Mouse (Mus musculus): ENCODE measurements around the gene Larp1. TPM values are rescaled to one million over a fixed set of nuclear protein-coding genes. Genes with fewer than 3 reads are reported as not detected.

Larp1 gene
- total RNA-seq, 2 experiments from 2014 or later = 13.4 to 24.0 TPM

DNA sequence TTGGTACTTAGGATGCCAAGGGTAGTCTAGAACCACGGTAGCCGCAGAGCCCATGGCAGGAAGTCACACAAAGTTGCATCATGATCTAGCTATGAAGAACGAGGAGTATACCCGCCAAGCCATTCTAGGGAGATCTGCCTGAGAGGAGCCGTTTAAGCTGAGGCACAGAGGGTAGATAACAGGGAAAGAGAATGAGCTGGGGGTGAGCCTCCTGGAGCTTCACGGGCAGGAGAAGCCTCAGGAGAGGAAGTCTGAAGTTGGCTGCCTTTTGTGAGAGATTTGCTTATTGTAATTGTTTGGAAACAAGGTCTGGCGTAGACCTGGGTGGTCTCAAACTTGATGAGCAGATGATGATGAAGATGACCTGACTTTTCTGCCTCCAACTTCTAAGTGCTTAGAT lies 10.7 kb upstream of the Larp1 start:
- no peak for ATAC-seq (replicated peaks; ENCODE audit: low FRiP score, poor library complexity, severe bottlenecking)

DNA sequence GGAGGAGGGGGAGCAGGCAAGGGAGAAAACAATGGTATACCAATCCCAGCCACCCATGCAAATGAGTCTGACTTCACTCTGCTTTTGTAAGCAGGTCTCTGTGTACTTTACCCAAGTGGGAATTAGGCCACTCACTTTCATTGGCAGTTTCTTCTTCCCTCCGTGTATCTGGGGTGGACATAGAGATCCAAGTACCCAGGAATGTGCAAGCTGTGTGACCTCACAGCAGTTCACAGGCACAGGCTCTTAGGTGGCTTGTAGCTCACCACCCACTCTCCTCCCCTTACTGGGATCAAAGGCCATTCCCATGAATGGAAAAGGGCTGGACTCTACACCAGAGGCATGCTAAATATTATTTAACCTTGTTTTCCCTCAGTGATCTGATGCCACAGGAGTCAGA lies 10.0 kb upstream of the Larp1 start:
- no peak for ATAC-seq (replicated peaks; ENCODE audit: low FRiP score, poor library complexity, severe bottlenecking)

DNA sequence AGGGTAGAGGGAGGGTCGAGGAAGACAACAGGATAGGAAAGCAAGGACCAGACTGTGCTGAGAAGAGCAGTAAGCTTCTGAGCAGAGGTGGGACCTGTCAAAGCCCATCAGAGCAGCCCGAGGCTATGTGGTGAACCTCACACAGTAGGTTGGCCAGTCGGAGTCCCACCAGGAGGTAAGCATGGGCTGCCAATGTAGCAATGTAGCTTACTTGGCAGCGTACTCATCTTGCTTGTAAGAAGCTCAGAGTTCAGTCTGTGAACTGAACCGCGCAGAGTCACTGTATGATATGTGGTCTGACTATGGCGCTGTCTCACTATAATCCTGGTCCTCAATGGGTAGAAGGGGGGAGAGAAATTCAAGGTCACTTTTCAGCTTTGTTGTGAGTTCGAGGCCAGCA lies 5.7 kb upstream of the Larp1 start:
- ATAC-seq (replicated peaks; ENCODE audit: low FRiP score, poor library complexity, severe bottlenecking) = no peak

DNA sequence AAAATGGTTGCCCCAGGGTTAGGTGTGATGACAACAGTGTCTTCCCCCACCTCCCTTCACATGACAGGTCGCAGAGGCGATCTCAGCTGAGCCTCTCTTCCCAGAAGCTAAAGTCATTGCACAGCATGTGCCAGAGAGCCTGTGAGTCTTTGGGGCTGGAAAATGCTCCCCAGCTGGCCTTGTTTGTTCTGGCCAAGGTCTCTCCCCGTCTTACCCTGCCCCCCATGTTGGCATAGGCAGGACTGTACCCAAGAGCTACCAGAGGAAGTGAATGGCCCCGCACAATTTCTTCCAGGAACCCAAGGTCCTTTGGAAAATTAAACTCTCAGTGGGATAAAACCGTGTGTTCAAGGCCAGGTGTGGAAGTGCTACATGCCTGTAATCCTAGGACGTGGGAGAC lies 5.1 kb upstream of the Larp1 start:
- no peak for ATAC-seq (replicated peaks; ENCODE audit: low FRiP score, poor library complexity, severe bottlenecking)

DNA sequence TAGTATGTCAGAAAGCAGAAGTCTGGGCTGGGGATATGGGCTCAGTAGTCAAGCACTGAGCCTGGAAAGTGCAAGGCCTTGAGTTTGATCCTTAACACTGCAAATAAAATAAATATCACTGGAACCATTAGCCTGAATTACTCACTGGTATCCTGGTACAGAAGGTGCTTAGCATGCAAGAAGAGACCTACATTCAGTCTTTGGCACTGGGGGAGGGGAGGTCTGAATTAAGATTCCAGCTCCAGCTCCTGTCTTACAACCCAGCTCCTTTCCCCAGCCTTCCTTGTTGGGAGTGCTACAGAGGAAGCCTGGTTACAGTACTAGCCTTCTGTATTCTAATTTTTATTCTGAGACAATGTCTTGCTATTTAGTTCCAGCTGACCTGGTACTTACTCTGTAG lies 3.8 kb upstream of the Larp1 start:
- ATAC-seq (replicated peaks; ENCODE audit: low FRiP score, poor library complexity, severe bottlenecking) = no peak

DNA sequence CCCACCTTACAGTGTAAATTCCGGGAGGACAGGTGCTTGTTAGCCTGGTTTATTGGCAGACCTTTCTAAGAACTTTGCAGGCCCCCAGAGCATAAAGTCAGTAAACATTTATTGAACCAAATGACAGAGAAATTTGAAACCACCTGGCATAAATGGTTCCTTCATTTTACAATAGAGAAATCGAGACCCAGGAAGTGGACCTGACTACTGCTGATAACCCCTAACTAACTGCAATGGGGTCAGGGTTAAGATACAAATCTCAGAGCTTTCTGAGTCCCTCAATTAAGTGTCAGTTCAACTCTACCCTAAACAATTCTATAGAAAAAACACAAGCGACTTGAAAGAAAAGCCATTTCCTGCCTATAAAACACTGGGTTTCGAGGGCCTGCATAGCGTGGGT lies 851 bp upstream of the Larp1 start:
- no peak for ATAC-seq (replicated peaks; ENCODE audit: low FRiP score, poor library complexity, severe bottlenecking)

DNA sequence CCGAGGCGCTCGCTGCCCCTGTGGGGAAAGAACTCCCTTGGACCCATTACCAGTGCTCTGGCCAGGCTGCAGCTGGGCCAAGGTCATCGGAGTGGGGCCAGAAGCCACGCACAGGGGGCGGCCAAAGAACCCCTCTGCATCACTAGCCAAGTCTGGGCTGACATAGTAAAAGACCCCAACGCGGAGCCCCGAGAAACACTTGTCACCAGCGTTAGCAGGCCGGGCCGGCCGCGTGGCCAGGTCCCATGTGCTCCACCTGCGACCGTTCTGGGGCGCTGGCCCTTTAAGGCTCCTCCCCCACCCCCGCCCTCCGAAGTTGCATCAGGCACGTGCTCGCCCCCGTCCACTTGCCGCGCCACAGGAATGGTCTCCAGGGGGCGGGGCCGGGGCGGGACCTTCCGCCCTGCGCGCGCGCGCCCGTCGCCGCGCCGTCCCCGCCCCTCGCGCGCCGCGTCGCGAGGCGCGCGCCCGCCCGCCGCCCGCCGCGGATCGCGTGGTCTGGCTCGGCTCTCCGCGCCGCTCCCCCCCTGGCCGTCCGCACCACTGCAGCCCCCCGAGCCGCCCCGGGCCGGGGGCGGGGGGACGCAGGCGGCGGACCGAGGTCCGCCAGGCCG lies 320 bp upstream of the Larp1 start:
- ATAC-seq (replicated peaks; ENCODE audit: low FRiP score, poor library complexity, severe bottlenecking) = peak; percentile 91

DNA sequence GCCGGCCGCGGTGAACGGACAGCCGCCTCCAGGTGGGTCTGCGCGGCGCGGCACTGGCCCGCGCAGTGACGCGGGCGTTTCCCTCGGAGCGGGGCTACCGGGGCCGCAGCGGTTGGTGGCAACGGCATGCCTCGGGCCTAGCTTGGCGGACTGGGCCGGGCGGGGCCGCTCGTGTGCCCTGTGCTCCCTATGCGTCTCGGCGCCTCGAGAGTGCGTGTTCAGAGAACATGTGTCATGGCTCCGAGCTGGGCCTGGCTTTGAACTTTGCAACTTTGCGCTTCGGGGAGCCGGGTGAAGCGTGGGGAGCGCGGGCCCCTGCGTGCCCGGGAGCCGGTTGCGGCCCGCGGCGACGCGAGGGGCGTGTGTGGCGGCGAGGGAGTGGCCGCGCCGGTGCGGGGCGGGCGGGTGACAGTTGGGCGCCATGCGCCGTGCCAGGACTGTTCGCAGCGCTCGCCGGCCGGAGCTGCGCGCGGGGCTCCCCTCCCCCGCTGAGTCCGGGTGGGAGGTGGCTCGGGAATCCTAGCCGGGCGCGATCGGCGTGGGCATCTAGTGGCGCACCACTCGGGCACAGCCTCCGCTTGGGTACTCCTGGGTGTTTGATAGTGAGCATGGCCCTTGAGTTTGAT lies 765 bp downstream of the Larp1 start:
- ATAC-seq (replicated peaks; ENCODE audit: low FRiP score, poor library complexity, severe bottlenecking) = peak; percentile 62

DNA sequence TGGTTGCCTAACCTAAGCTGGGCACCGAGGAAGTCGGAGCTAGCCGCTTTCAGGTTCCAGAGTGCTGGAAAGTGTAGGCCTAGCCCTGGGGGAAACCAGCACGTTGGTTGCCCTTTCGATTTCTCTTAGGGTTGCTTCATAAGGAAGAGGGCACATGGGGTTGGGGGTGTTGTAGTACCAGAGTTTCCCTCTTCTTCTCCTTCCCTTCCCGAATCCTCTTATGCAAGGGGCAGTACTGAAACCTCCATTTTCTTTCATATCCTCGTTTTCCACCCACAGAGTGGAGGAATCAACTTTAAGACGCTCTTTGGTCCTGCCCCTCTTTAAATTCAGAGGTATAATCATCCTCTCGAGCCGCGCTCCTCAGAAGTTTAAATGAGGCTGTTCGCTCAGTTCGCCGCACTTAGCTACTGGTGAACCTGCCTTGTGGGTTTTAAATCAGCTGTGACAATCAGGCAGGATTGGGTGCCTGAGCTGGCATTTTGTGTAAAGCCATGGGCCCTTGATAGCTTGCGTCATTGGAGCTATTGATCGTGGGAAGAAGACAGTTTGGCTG lies 1.4 kb downstream of the Larp1 start:
- peak; percentile 35 for ATAC-seq (replicated peaks; ENCODE audit: low FRiP score, poor library complexity, severe bottlenecking)

DNA sequence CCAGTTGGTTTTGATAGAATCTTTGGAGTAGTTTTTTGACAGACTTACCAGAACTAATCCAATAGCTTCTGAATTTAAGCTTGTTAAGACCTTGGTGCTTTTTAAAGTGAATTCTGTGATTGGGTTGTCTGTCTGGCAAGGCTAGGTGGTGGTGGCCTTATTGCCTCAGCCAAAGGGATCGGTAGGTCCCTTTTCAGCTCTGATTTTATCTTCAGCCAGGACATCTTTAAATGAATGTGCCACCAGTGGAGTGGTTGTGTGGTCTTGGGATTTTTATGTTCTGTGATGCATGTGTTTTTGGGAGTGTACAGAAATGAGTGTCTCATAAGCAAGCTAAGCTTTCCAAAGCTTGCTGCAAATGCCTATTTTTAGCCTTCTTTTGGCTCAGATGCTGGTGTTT lies 2.1 kb downstream of the Larp1 start:
- no peak for ATAC-seq (replicated peaks; ENCODE audit: low FRiP score, poor library complexity, severe bottlenecking)

DNA sequence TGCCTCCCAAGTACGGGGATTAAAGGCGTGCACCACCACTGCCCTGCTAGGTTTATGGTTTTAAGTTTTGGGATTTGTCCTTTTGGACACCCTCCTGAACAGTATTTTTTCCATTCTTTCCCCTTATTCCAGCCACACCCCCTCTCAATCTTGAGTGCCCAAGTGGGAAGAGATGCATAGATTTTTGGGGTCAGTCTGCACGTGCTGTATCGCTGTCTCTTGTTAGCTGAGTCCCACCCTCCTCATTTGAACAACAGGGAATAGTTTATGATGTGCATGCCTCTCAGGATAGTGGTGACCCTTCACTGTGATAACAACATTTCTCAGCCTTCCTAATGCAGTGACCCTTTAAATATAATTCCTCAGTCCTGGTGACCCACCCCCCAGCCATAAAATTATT lies 2.9 kb downstream of the Larp1 start:
- no peak for ATAC-seq (replicated peaks; ENCODE audit: low FRiP score, poor library complexity, severe bottlenecking)

DNA sequence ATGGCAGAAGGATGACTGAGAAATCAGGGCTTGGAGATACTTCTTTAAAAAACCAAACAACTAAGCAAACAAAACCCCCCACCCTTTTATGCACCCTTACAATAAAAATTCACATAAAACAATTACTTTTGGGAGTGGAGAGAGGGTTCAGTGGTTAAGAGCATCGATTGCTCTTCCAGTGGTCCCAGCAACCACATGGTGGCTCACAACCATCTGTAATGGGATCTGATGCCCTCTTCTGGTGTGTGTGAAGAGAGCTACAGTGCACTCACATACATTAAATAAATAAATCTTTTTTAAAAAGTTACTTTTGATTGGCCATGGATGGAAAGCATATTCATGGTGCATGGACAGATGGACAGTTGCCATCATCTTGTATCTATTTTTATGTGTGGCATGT lies 3.8 kb downstream of the Larp1 start:
- ATAC-seq (replicated peaks; ENCODE audit: low FRiP score, poor library complexity, severe bottlenecking) = no peak

DNA sequence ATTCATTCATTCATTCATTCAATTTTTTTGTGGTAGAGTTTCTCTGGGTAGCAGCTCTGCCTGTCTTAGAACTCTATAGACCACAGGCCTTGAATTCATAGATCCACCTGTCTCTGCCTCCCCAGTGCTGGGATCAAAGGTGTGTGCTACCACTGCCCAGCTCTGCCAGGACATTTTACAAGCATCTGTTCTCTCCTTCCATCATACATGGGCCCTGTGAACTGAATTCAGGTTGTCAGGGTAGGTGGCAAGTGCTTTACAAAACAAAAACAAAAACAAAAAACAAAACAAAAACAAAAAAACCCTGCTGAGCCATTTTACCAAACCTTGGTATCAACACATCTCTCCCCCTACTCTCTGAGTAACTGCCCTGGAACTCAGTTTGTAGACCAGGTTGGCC lies 4.2 kb downstream of the Larp1 start:
- ATAC-seq (replicated peaks; ENCODE audit: low FRiP score, poor library complexity, severe bottlenecking) = no peak

DNA sequence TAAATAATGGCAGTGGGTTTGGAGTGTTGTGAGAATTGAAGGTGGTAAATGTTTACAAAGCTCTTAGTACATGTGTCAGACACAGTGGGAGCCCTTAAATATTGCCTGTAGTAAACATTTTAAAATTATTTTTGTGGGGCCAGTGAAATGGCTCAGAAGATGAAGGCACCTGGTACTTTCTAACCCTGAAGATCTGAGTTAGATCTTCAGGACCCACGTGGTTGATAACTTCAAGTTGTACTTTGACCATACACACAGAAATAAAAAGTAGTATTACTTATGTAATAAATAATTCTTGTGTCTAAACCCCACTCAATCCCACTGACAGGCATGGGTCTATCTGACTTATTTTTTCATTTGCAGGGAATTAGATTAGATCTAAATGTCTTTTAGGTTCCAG lies 5.7 kb downstream of the Larp1 start:
- ATAC-seq (replicated peaks; ENCODE audit: low FRiP score, poor library complexity, severe bottlenecking) = no peak

DNA sequence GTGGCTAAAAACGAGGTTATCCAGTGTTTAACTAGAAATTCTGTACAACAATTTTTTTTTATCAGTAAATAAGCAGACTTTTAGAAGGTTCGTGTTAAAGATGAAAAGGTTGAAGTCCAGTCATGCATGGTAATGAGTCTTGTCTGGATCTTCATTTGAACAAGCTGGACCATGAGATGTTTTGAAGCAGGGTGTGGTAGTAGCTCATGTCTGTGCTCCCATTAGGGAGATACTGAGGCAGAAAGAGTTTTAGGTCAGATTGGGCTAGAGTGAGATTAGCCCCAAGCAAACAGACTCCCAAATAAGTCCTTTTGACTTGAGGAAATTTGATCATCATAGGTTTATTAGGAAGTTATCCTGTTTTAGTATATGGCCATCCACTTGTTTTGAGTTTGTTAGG lies 6.5 kb downstream of the Larp1 start:
- no peak for ATAC-seq (replicated peaks; ENCODE audit: low FRiP score, poor library complexity, severe bottlenecking)

DNA sequence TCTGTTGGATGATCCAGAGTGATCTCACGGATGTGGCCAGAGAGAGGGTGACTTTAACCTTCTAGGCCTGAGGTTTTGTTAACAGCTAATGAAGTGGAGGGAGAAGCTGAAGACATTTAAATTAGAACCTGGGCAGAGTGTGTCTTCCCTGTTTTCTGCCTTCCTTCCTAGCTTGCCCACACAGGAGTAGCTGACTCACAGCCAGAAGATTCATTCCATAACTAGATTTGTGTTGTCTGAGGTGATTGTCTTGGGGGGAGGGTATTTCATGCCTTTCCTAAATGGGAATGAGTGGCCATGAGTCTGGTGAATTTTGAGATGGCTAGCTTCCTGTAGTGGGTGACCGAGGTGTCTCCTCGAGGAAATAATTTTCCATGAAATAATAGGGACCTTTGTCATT lies 7.5 kb downstream of the Larp1 start:
- no peak for ATAC-seq (replicated peaks; ENCODE audit: low FRiP score, poor library complexity, severe bottlenecking)

DNA sequence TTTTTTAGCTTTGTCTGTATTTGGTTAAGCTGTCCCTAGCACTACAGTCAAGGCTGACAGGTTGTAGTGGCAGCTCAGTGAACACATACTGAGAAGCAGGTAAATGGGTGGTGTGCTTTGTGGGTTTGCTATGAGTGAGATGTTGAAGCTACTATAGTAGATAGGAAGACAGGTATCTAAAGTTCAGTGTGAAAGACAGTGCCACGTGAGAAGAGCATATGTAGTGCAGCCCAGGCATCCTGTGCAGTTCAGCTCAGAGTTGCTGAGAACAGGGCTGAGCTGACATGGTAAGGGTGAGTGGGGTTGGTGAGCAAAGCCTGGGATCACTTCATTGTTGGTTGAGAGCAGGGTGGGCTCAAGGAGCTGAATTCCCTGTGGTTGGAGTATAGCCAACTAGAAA lies 8.6 kb downstream of the Larp1 start:
- ATAC-seq (replicated peaks; ENCODE audit: low FRiP score, poor library complexity, severe bottlenecking) = no peak

DNA sequence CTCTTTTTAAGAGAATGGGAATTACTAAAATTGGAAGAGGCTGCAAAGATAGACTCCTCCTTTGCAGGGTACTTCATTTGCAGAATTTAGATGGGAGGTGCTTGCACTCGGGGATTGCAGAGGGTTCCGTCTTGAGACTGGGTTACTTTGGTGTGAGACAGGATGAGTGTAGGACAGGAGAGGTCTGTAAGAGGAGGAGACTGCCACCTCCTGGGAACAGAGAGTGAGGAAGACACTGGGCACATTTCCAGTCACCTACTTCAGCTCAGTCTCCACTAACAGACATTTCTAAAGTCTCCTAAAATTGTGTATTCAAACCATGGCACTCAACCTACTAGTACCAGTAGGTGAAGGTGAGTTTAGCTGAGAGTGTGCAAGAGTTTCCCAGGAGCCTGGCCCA lies 9.4 kb downstream of the Larp1 start:
- ATAC-seq (replicated peaks; ENCODE audit: low FRiP score, poor library complexity, severe bottlenecking) = no peak

DNA sequence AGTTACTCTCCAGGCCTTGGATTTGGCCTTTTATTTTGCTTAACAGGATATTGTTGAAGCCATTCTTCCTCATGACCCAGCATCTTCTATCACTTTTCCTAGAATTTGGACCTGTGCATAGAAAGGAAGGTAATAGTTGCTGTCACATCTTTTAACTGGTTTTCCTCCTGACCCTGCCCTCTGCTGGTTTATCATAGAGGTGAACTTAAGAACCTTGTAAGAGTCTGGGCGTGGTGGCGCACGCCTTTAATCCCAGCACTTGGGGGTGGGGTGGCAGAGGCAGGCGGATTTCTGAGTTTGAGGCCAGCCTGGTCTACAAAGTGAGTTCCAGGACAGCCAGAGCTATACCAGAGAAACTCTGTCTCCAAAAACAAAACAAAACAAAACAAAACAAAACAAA lies 9.8 kb downstream of the Larp1 start:
- ATAC-seq (replicated peaks; ENCODE audit: low FRiP score, poor library complexity, severe bottlenecking) = no peak

DNA sequence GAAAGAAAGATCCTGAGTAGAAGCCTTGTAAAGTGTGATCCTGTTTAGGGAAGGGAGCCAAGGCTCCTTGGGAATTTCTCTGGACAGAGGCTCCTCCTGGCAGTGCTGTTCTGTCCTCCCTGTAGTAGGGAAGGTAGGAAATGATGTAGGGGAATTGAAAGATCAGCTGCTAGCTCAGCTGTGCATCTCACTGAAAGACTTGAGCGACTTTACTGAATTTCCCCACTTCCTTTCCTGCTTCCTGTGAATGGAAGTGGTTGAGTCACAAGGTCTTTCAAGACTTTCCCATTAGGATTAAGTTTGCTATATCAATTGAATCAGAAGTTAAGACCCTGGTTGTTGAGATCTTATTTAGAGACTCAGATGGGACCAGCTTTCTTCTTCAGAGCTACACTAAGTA lies 12.2 kb downstream of the Larp1 start:
- no peak for ATAC-seq (replicated peaks; ENCODE audit: low FRiP score, poor library complexity, severe bottlenecking)

DNA sequence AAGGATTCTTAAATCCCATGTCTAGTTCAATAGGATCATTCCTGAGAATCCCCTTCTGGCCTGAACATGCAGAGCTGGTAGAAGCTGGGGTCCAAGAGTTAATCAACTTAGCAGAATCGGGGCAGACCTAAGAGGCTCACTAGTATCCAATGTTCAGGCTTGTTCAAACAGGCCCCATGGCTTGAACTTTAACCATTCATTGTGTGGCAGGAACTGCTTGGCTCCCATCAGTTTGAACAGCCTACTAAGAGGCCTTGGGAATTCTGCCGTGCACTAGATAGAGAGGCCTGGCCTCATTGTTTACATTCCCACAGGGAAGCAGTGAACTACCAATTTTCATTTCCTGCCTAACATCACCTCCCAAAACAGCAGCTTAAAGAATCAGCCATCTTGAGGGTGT lies 12.8 kb downstream of the Larp1 start:
- ATAC-seq (replicated peaks; ENCODE audit: low FRiP score, poor library complexity, severe bottlenecking) = no peak

DNA sequence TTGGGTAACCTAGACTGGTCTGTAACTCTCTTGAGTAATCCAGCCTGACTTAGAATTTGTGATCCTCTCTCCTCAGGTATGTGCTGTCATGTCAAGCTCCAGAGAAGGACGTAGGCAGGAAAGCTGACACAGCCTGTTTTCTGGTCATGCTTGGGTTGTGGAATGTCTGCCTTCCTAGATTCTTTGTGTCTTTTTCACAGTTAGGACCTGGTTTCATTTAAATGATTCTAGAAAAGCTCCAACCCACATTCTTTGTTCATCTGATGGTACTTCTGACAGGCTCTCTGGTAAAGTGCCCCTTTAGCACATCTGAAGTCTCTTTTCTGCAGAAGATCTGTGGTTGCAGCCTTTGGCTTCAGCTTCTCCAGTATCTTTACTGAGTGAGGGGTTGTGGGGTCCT lies 15.4 kb downstream of the Larp1 start:
- no peak for ATAC-seq (replicated peaks; ENCODE audit: low FRiP score, poor library complexity, severe bottlenecking)

Data from erythroblast, adult 5-6 weeks (primary cell).